Mouse (Mus musculus): ENCODE results near the gene Prph.

The Prph gene

DNA sequence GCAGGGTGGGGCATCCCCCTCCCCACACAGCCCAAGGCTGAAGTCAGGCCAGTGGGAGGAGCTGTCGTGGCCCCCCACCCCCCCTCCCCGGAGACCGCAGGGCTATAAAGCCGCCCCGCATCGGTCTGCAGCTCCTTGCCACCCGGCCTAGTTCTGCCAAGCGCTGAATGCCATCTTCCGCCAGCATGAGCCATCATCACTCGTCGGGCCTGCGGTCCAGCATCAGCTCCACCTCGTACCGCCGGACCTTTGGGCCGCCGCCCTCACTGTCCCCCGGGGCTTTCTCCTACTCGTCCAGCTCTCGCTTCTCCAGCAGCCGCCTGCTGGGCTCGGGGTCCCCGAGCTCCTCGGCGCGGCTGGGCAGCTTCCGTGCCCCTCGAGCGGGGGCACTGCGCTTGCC lies at the start of gene Prph:
TSS of gene Prph (plus strand) at position 135 of the 400 bp plus-strand sequence.
- in situ Hi-C loops (cut with MboI, MseI) = no loop called here

GRCm38 (mm10) chr15:99008801-99009241 lies 46.2 kb upstream of the Prph start:
- in situ Hi-C loops (cut with MboI, MseI) = no loop called here

DNA sequence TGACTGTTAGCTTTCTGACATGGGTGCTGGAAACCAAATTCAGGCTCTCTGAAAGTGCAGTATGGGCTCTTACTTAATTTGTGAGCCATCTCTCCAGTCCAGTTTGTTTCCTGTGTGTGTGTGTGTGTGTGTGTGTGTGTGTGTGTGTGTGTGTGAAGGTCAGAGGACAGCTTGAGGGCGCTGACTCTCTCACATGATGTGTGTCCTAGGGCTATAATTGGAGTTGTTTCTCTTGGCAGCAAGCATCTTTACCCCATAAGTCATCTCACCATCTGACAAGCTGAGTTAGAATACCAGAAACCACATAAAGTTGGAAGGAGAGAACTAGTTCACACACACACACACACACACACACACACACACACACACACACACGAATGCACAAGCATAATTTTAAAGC lies 44.1 kb upstream of the Prph start:
- in situ Hi-C loops (cut with MboI, MseI) = no loop called here

DNA sequence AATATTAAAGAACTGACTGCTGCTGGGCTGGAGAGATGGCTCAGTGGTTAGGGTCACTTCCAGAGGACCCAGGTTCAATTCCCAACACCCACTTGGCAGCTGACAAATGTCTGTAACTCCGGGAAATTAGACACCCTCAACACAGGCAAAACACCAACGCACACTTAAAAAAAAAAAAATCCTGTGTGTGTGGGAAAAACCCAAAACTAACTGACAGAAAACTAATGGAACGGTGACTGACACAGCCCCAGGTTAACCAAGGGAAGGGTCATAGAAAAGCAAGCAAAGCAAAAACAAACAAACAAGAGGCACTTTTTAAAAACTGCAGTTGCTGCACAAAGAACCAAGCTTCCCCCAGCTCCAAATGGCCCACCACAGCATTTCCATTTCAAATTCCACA lies 43.0 kb upstream of the Prph start:
- in situ Hi-C loops (cut with MboI, MseI) = no loop called here

DNA sequence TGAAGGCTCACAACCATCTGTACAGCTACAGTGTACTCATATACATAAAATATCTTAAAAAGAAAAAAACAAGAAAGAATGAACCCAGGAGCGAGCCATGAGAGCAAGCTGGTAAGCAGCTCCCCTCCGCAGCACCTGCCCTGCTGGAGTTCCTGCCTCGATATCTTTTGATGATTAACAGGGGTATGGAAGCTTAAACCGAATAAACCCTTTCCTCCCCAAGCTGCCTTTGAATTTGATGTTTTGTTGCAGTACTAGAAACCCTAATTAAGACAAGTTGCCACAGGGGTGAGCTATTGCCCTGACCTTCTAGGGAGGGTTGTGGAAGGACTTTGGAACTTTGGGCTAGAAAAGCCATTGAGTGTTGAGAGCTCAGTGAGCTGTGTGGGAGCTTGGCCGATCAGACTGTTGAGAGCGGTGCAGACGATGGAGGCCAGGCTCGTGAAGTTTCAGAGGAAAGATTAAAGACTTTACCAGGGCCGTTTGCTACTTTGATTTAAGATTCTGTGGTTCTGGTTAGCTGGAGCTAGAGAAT lies 40.4 kb upstream of the Prph start:
- in situ Hi-C loops (cut with MboI, MseI) = no loop called here

- in situ Hi-C loops (cut with MboI, MseI) = no loop called here
Observed at GRCm38 (mm10) chr15:99017355-99017761, 37.6 kb upstream of the Prph start.

DNA sequence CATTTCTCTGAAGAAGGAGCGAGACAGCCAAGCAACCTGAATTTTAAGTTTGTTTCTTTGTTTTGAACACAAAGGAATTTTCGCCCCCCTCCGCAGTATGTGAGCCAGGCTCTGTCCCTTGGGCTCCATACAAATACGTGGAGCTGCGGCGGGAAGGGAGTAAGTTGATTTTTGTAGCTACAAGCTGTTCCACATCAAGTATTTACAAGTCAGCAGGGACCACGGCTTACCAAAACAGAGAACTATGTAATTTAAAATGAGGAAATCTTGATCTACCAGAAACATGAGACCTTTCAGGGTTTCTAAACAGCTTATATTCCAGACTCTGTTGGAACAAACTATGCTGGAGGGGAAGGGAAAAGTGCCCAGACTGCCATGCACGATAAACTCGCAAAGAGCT lies 37.0 kb upstream of the Prph start:
- in situ Hi-C loops (cut with MboI, MseI) = no loop called here

GRCm38 (mm10) chr15:99018630-99019029 lies 36.3 kb upstream of the Prph start:
- in situ Hi-C loops (cut with MboI, MseI) = no loop called here

- in situ Hi-C loops (cut with MboI, MseI) = no loop called here
Observed at GRCm38 (mm10) chr15:99019436-99019835, 35.5 kb upstream of the Prph start.

GRCm38 (mm10) chr15:99020171-99020570 lies 34.8 kb upstream of the Prph start:
- in situ Hi-C loops (cut with MboI, MseI) = no loop called here

DNA sequence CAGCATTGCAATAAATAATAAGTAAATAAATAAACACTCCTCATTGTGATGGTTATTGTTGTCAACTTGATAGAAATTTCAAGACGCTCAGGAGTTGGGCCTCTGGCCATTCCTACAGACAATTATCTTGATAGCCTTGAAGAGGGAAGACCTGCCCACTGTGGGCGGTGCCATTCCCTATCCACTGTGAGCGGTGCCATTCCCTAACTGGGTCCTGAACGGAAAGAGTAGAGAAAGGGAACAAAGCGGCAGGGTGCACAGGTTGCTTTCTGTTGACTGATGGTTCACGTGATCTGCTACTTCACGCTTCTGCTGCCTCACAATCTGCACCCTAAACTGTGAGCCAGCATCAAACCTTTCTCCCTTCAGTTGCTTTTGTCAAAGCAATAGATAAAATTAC lies 33.7 kb upstream of the Prph start:
- in situ Hi-C loops (cut with MboI, MseI) = no loop called here

- in situ Hi-C loops (cut with MboI, MseI) = no loop called here
Observed at GRCm38 (mm10) chr15:99024668-99025314, 30.2 kb upstream of the Prph start.

- in situ Hi-C loops (cut with MboI, MseI) = no loop called here
Observed at GRCm38 (mm10) chr15:99025414-99025813, 29.6 kb upstream of the Prph start.

- in situ Hi-C loops (cut with MboI, MseI) = no loop called here
Observed at GRCm38 (mm10) chr15:99026259-99026658, 28.7 kb upstream of the Prph start.

DNA sequence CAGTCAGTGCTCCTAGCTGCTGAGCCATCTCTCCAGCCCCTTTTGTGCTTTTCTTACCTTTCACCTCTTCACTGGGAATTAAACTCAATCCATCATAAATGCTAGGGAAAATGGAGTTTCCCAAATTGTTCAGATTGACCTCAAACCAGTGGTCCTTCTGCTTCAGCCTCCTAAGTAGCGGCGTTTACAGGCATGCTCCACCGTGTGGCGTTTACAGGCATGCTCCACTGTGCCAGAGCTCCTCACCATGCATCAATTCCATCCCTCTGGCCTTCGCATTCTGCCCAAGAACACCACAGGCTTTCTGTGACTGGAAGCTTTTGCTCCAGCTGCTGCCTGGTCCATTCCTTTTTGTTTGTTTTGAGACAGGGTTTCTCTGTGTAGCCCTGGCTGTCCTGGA lies 27.9 kb upstream of the Prph start:
- in situ Hi-C loops (cut with MboI, MseI) = no loop called here

DNA sequence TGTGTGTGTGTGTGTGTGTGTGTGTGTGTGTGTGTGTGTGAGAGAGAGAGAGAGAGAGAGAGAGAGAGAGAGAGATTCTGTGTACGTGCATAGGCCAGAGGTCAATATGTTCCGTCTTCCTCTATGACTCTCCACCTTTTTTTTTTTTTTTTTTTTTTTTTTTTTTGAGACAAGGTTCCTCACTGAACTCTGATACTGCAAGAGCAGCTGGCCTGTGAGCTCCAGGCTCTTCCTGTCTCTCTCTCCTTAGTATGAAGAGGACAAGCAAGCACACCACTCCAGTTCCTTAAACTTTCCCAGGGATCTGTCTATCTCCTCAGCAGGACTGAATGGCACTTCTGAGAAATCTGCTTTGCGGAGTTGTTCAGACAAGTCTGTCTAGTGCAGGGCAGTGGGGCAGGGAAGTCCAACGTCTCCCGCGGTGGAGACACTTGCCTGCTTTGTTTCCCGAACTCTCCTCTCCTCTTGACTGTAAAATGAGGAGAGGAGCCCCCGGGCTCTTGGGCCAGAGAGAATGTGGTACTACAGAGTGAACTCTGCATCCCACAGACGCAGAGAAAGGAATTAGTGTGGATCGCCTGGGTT lies 26.0 kb upstream of the Prph start:
- in situ Hi-C loops (cut with MboI, MseI) = no loop called here

GRCm38 (mm10) chr15:99029619-99030584 lies 25.1 kb upstream of the Prph start, which contains the start of gene Tuba1c:
Gene Tuba1c (plus strand): TSS chr15:99029891.
- in situ Hi-C loops (cut with MboI, MseI) = loop anchor here (5.0 kb wide), 1 partner anchor 98 kb away; the partner anchor contains the start of gene Tuba1b

- in situ Hi-C loops (cut with MboI, MseI) = loop anchor here (5.0 kb wide), 1 partner anchor 98 kb away; the partner anchor contains the start of gene Tuba1b
Observed at GRCm38 (mm10) chr15:99030585-99031387, 24.2 kb upstream of the Prph start.

DNA sequence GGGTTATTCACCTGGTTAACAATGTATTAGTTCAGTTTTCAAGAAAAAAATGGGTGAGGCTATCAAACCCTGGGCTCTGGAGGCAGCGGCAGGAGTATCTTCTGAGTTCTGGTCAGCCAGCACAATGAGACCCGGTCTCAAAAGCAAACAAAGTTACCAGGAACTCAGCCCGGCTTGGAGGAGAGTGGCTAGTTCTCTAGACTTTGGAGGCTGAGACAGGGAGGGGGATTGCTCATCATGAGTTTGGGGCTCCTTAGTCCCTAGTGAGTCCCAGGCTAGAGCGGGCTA lies 23.6 kb upstream of the Prph start:
- in situ Hi-C loops (cut with MboI, MseI) = loop anchor here (5.0 kb wide), 1 partner anchor 99 kb away; the partner anchor contains the start of gene Tuba1b

DNA sequence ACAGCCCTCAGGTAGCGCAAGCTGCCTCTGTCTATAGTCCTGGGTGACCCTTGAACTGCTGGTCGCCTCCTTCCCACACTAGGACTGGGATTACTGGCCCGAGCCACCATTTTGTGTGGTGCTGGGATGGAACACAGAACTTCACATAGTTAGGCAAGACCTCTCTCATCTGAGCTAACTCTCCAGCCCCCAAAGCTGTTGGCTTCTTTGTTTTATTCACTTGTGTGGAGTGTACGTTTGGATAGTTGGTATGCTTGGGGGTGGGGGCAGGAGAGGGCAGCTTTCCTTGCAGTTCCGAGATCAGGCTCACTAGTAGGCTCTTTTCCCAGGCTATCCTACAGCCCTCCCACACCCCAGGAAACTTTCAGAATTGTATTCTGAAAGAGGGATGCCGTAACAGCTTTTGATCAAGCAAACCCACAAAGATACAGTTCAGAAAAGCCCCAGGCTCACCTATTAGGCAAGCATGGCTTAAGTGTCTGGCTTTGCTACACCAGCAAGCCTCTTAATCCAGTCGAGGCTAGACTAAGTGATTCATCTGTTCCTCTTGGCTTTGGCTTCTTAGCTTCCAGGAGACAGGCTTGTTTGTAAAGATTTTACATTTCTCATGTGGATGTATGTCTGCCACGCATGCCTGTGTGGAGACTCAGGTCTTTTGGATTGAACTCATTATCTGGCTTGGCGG lies 22.8 kb upstream of the Prph start:
- in situ Hi-C loops (cut with MboI, MseI) = loop anchor here (5.0 kb wide), 1 partner anchor 100 kb away; the partner anchor contains the start of gene Tuba1b
